Mouse (Mus musculus) spleen, adult 2 months (tissue): ENCODE data around the gene Acadl. TPM values are rescaled to one million over a fixed set of nuclear protein-coding genes. Genes with fewer than 3 reads are reported as not detected.

Experiments
- DNase-seq, 2 experiments: peaks; one replicate each; pipeline versions ENCODE4 v3.0.0 to v3.0.0-alpha.2; 2012 to 2021; ENCODE audit warnings: low spot score in 2 of 2, low read depth in 1 of 2
- H3K27ac ChIP-seq: fragments of 200-500 bp; 2 replicates; pipeline ENCODE4 v1.5.1; 2012; ENCODE audit warnings: low read length, inconsistent platforms; ENCODE audit not compliant: insufficient read depth
- H3K27me3 ChIP-seq: fragments of 200-500 bp; 2 replicates; pipeline ENCODE4 v1.6.1; 2012; ENCODE audit warnings: mild to moderate bottlenecking, moderate library complexity, low read length, inconsistent platforms; ENCODE audit not compliant: control insufficient read depth, insufficient read depth
- H3K36me3 ChIP-seq: fragments of 200-500 bp; 2 replicates; pipeline ENCODE4 v1.6.1; 2012; ENCODE audit warnings: mild to moderate bottlenecking, low read length, inconsistent platforms; ENCODE audit not compliant: control insufficient read depth, insufficient read depth
- H3K4me1 ChIP-seq: fragments of 200-500 bp; 2 replicates; pipeline ENCODE4 v1.6.1; 2011; ENCODE audit warnings: inconsistent platforms; ENCODE audit not compliant: control insufficient read depth, insufficient read depth, insufficient read length
- H3K4me3 ChIP-seq: fragments of 200-500 bp; 2 replicates; pipeline ENCODE4 v1.5.1; 2011; ENCODE audit warnings: mild to moderate bottlenecking, inconsistent platforms; ENCODE audit not compliant: insufficient read depth, insufficient read length; ENCODE audit errors: extremely low read depth
- CTCF ChIP-seq: fragments of 200-500 bp; IDR thresholded peaks from 2 replicates; pipeline ENCODE4 v1.5.1; 2011; ENCODE audit warnings: mild to moderate bottlenecking, inconsistent platforms; ENCODE audit not compliant: insufficient read depth, insufficient read length, insufficient replicate concordance; ENCODE audit errors: extremely low read depth
- POLR2A ChIP-seq: fragments of 200-500 bp; IDR thresholded peaks from 2 replicates; pipeline ENCODE4 v1.6.1; 2011; ENCODE audit warnings: low read depth, low read length, inconsistent platforms
- WGBS: fragments of 180-500 bp; shearing (Covaris S2); methylation state at CpG from one replicate; pipeline ENCODE4 v1.1.7; 2018; 5-methylcytosine and 5-hydroxymethylcytosine counted together
- polyA plus RNA-seq: library from polyadenylated mRNA; depleted of rRNA; stranded (reverse); fragments of >200 nt; gene quantifications from 2 replicates; pipeline ENCODE4 v1.2.3, GENCODE M21; 2012

Acadl gene
- polyA plus RNA-seq, 1 experiment: 11.4 TPM

DNA sequence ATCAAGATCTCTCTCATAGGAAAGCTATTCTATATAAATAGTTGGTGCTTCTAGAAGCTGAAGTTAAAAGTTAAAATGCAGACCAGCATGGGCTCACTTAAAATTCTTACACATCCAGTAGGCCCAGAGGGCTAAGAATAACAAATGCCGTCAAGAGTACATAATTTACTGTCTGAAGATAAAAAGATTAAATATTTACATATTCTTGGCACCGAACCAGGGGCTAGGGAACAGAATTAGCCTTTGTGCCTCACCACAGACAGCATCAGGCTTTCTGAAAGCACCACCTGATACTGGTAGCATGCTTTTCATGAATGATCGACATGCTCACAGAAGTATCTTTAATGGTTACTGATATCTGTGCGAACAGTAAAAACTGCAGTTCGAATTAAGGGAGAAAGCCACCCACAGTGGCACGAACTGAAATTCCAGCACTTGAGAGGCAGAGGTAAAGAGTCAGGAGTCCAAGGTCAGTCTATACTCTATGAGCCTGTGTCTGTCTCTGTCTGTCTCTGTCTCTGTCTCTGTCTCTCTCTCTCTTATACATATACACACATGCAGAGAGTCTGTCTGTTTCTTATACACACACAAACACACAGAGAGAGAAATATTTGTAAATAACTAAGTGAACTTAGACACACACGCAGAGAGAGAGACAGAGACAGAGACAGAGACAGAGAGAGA is 23.2 kb downstream of the Acadl start:
- TF ChIP-seq CTCF: no peak
- no peak for TF ChIP-seq POLR2A
- 88% methylated on average over 7 of the region's 7 CpGs for WGBS
- no peak for DNase-seq
- peaks cover 17% of the 10 kb centered on the region for H3K36me3 ChIP-seq
- H3K27me3 ChIP-seq: no peaks in the 10 kb centered on the region
- H3K4me1 ChIP-seq: no peaks in the 10 kb centered on the region
- H3K4me3 ChIP-seq: no peak overlapping the region
- no peak overlapping the region for H3K27ac ChIP-seq

DNA sequence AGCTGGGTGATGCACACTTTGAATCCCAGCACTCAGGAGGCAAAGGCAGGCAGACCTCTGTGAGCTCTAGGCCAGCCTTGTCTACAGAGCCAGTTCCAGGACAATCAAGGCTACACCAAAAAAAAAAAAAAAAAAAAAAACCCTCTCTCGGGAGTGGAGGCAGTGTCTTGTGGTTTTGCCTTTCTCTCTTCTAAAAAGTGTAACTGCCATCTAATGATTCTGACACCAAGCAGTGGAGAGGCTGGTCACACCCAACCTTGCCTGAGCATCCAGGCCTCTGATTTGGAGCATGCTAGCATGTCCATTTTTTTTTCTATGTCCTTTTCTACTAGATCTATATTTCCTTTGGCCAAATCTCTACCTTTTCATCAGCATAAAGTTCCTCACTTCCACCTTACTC is 23.9 kb downstream of the Acadl start:
- no peak for DNase-seq
- Histone ChIP-seq H3K27me3 (no peaks in the 10 kb centered on the region), H3K4me3 (no peak overlapping the region), H3K4me1 (no peaks in the 10 kb centered on the region), H3K27ac (no peak overlapping the region), H3K36me3 (peaks cover 21% of the 10 kb centered on the region)
- WGBS: 25% methylated on average over 1 of the region's 1 CpGs
- TF ChIP-seq POLR2A (no peak), CTCF (no peak)

DNA sequence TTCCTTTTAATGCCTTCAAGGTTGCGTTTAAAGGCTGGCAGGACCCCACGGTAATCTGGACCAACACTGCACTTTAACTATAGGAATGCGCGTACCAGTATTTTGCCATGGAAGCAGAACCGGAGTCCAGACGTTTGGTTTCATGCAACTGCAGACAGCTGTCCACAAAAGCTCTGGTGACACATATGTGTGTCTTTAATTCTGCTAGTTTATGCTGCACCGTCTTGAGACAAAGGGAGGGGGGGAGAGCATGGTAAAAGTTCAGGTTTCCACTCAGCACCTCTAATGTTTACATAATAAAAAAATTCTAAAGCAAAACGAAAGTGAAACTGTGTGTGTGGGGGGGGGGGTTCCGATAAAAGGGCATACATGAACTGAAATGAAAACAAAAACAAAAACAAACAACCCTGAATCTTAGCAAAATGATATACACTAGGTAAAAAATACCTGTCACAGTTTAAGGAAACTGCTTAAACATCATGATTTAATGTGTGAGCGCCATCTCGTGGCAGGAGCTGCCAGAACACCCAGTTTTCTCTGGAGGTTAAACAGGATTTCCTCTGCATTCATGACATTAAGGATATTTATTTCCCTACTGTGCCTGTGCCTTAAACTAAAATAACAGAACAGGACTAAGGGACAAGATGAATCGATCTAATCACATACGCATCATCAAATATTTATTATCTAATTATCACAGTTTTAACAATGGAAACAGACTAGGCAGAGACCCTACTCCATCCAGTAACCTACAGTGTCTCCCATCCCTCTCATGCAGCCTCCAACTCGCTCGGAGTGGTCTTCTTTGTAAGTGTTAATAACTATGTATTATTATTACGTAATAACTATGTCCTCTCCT is 24.7 kb downstream of the Acadl start:
- H3K27ac ChIP-seq: no peak overlapping the region
- H3K27me3 ChIP-seq: no peaks in the 10 kb centered on the region
- no peak for TF ChIP-seq POLR2A
- peak; percentile 60; the same call in 1 of the 2 replicates for TF ChIP-seq CTCF
- H3K4me3 ChIP-seq: no peak overlapping the region
- H3K36me3 ChIP-seq: peaks cover 21% of the 10 kb centered on the region
- H3K4me1 ChIP-seq: no peaks in the 10 kb centered on the region
- DNase-seq: peak in 1 of 2 experiments; percentile 77
- WGBS: 60% methylated on average over 16 of the region's 16 CpGs

DNA sequence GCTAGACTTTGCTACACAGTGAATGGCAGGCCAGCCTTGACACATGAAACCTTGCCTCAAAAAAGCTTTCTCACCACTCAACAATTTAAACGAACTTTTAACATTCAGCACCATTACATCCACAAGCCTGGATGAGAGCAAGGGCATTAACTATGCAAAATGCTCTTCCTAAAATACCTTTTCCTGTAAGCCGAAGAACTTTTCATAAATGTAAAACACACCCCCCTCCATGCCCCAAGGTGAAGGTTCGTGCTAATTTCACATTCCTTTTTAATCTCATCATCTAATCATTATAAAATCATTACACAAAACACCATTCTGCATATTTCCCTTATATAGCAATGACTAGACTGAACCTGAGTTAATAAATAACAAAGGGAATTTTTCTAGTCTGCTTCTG is 25.9 kb downstream of the Acadl start:
- Histone ChIP-seq H3K4me1 (no peaks in the 10 kb centered on the region), H3K27ac (no peak overlapping the region), H3K36me3 (peaks cover 17% of the 10 kb centered on the region), H3K27me3 (no peaks in the 10 kb centered on the region), H3K4me3 (no peak overlapping the region)
- TF ChIP-seq POLR2A (no peak), CTCF (no peak)
- WGBS: 88% methylated on average over 3 of the region's 3 CpGs
- DNase-seq: no peak

DNA sequence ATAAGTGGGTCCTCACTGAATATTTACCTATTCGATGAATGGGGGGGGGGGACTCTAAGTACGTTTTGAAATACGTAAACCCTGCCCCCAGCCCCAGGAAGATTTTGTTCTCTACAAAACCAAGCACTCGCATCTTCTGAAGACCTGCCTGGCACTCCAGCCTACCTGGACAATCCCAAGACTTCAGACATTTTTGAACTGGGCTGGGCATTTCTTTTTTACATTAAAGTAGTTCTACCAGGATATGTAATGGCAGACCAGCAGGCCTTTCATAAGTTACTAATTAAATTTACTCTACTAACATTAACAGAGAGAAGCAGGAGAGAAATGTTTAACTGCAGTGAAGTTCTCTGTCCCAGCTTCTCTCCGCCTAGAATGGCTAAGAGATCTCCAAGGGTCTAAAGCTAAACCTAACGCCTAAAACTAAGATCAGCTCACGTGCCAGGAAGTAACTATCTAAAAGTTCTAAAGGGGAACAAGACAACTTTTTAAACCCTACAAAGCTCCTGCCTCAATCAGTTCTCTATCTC is 30.4 kb downstream of the Acadl start:
- WGBS: 91% methylated on average over 7 of the region's 7 CpGs
- Histone ChIP-seq H3K27me3 (no peaks in the 10 kb centered on the region), H3K4me3 (no peak overlapping the region), H3K36me3 (peaks cover 9% of the 10 kb centered on the region), H3K27ac (no peak overlapping the region), H3K4me1 (no peaks in the 10 kb centered on the region)
- DNase-seq: no peak
- TF ChIP-seq CTCF (no peak), POLR2A (no peak)

DNA sequence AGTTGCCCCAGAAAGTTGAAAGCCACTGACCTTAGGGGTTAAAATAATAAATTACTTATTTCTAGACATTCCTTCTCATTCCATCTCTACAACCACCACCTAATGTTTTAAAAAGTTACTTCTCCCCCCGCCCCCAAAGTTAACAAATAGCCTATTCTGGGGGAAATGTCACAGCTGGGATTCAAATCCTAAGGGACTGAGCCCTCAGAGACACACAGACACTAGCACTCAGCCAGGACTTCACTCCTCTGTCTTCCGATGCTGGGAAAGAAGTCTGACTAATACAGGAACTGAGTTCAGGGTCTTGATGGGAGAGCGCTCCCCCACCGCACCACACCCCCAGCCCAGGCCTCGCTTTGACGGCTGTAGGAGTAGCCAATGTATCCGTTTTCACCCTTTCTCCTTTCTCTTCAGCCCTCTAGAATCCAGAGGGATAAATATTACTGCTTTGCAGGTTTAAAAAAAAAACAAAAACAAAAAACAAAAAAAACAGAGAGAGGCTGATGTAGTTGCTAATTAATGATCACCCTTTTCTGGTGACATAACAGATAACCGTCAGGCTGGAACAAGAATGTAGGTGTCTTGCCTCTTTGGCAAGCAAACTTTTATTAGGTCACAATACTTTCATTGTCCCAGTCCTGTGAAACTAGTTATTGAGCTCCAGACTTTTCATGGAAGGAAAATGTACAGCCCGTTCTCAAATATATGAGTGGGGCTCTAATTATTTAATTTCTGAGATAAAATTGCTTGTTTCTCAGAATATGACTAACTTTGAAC is 31.1 kb downstream of the Acadl start:
- 88% methylated on average over 9 of the region's 9 CpGs for WGBS

More for the DNA sequence above, 31.1 kb downstream of the Acadl start:
- TF ChIP-seq POLR2A: no peak
- Histone ChIP-seq H3K4me1 (no peaks in the 10 kb centered on the region), H3K4me3 (no peak overlapping the region), H3K36me3 (peaks cover 8% of the 10 kb centered on the region), H3K27ac (no peak overlapping the region), H3K27me3 (no peaks in the 10 kb centered on the region)
- no peak for DNase-seq
